Mouse (Mus musculus) c-Kit-positive CD71-negative TER-119-negative erythroid progenitor cells, embryonic 14.5 days (primary cell): Measurements from ENCODE around the gene Sh3kbp1.

Source experiments
- DNase-seq: peaks from one replicate; pipeline ENCODE4 v3.0.0-alpha.2; 2013; ENCODE audit warnings: low read depth

The Sh3kbp1 gene

GRCm38 (mm10) chrX:159678320-159678835 is 51.3 kb downstream of the Sh3kbp1 start:
- no peak for DNase-seq

GRCm38 (mm10) chrX:159685521-159685920 is 58.4 kb downstream of the Sh3kbp1 start:
- no peak for DNase-seq

- no peak for DNase-seq
These were observed 59.8 kb downstream of the Sh3kbp1 start for GRCm38 (mm10) chrX:159686850-159687249.

- no peak for DNase-seq
These were observed 61.6 kb downstream of the Sh3kbp1 start for GRCm38 (mm10) chrX:159688698-159689097.

- DNase-seq: no peak
These were observed 62.8 kb downstream of the Sh3kbp1 start for GRCm38 (mm10) chrX:159689785-159690416.

- no peak for DNase-seq
These were observed 66.1 kb downstream of the Sh3kbp1 start for GRCm38 (mm10) chrX:159693126-159693525.

GRCm38 (mm10) chrX:159696545-159696944 is 69.5 kb downstream of the Sh3kbp1 start:
- no peak for DNase-seq

- DNase-seq: no peak
These were observed 70.0 kb downstream of the Sh3kbp1 start for GRCm38 (mm10) chrX:159697030-159697454.

GRCm38 (mm10) chrX:159702850-159703249 is 75.8 kb downstream of the Sh3kbp1 start:
- DNase-seq: no peak

GRCm38 (mm10) chrX:159704381-159705004 is 77.4 kb downstream of the Sh3kbp1 start:
- DNase-seq: no peak

- DNase-seq: no peak
These were observed 78.3 kb downstream of the Sh3kbp1 start for GRCm38 (mm10) chrX:159705412-159705811.

- no peak for DNase-seq
These were observed 81.2 kb downstream of the Sh3kbp1 start for GRCm38 (mm10) chrX:159708076-159708830.

- DNase-seq: no peak
These were observed 82.2 kb downstream of the Sh3kbp1 start for GRCm38 (mm10) chrX:159709296-159709695.

GRCm38 (mm10) chrX:159711070-159712029 is 84.3 kb downstream of the Sh3kbp1 start:
- no peak for DNase-seq

- DNase-seq: no peak
These were observed 86.1 kb downstream of the Sh3kbp1 start for GRCm38 (mm10) chrX:159713191-159713590.

- no peak for DNase-seq
These were observed 94.3 kb downstream of the Sh3kbp1 start for GRCm38 (mm10) chrX:159721390-159721789.

- DNase-seq: no peak
These were observed 104.3 kb downstream of the Sh3kbp1 start for GRCm38 (mm10) chrX:159731421-159731820.

GRCm38 (mm10) chrX:159732845-159733244 is 105.8 kb downstream of the Sh3kbp1 start:
- no peak for DNase-seq

GRCm38 (mm10) chrX:159733948-159734347 is 106.9 kb downstream of the Sh3kbp1 start:
- no peak for DNase-seq

GRCm38 (mm10) chrX:159735513-159736099 is 108.5 kb downstream of the Sh3kbp1 start:
- DNase-seq: no peak

- DNase-seq: no peak
These were observed 110.3 kb downstream of the Sh3kbp1 start for GRCm38 (mm10) chrX:159737344-159737743.
